Mouse (Mus musculus): Measurements from ENCODE around the gene Nr1d1. TPM values are rescaled to one million over a fixed set of nuclear protein-coding genes. Genes with fewer than 3 reads are reported as not detected.

The Nr1d1 gene
- polyA plus RNA-seq, 1 experiment from 2014 or later = 7.5 TPM

DNA sequence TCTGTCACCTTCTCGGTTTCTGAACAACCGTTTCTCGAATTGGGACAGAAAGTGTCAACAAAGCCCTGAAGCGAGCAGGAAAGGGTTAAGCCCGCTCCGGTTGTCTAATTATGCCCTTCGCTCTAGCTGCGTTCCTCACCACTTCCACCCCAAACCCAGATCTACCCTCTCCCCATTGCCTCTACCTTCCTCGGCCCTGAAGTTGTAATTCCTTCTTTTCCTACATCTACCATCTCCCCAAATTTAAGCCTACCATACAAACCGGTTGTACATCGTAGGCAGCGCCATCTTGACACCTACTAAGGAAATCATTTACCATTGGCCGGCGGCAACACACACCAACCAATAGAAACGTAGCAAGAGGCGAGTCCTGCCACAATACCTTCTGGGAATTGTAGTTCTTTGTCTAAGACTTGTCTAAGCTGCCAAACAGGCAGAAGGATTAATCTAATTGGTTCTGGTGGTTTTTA, 46.0 kb downstream of the Nr1d1 start, which contains the start of gene Med24:
Gene Med24, minus strand, starts transcription at position 317 of the 470 bp plus-strand sequence.
- Histone ChIP-seq H3K4me2 (peak within 1 kb of the TSS; percentile 69), H3K9me3 (replicated peaks) (no peaks in the 10 kb centered on the region), H3K27ac (peak within 1 kb of the TSS; percentile 67), H3K9ac (peak within 1 kb of the TSS; percentile 54), H3K27me3 (no peaks in the 10 kb centered on the region), H3K36me3 (peaks cover 4% of the 10 kb centered on the region; the same call in 1 of the 2 replicates), H3K4me3 (peak within 1 kb of the TSS; percentile 76), H3K4me1 (replicated peaks) (peaks cover 17% of the 10 kb centered on the region)
- peak; percentile 90 for ATAC-seq (replicated peaks; ENCODE audit: insufficient number of reproducible peaks, insufficient read depth, low FRiP score, low read depth)
- under 1% methylated on average over 16 of the region's 16 CpGs for WGBS

DNA sequence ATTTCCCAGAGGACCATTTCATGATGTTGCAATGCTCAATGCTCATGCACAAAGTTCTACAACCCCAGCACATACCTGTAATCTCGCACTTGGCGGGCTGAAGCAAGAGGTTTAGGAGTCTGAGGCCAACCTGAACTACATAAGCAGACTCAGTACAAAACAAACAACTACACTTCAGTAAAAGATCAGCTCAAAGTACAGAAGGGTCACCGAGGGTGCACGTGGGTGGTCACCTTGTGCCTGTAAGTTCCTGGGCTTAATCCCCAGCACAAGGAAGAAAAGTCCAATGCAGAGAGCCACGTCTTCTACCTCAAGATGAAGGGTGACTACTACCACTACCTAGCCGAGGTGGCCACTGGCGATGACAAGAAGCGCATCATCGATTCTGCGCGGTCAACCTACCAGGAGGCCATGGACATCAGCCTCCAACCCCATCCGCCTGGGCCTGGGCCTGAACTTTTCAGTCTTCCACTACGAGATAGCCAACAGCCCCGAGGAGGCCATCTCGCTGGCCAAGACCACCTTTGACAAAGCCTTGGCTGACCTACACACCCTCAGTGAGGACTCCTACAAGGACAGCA, 49.1 kb downstream of the Nr1d1 start:
- Histone ChIP-seq H3K27me3 (no peaks in the 10 kb centered on the region), H3K4me2 (no peak overlapping the region), H3K9me3 (replicated peaks) (no peaks in the 10 kb centered on the region), H3K4me3 (no peak overlapping the region), H3K27ac (no peak overlapping the region), H3K4me1 (replicated peaks) (peaks cover 35% of the 10 kb centered on the region), H3K36me3 (peaks cover 4% of the 10 kb centered on the region; the same call in 1 of the 2 replicates), H3K9ac (no peak overlapping the region)
- no peak for ATAC-seq (replicated peaks; ENCODE audit: insufficient number of reproducible peaks, insufficient read depth, low FRiP score, low read depth)
- 92% methylated on average over 15 of the region's 15 CpGs for WGBS

DNA sequence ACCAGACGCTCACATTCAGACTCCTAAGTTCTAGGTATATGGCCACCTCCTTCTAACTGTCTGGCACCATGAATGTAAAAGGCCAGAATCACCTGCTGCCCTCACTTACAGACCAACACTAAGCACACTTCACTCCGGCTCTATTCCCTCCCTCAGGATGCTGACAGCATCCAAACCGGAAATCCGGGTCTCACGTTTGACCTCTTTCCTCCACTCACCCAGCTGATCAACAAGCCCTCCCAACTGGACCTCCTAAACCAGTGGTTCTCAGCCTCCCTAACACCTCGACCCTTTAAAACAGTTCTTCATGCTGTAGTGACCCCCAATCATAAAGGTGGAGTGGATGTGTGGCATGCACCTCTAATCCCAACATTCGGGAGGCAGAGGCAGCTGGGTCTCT, 52.0 kb downstream of the Nr1d1 start:
- Histone ChIP-seq H3K4me1 (replicated peaks) (peaks cover 32% of the 10 kb centered on the region), H3K9ac (no peak overlapping the region), H3K27ac (no peak overlapping the region), H3K36me3 (peaks cover 7% of the 10 kb centered on the region; the same call in 1 of the 2 replicates), H3K4me3 (no peak overlapping the region), H3K27me3 (no peaks in the 10 kb centered on the region), H3K9me3 (replicated peaks) (no peaks in the 10 kb centered on the region), H3K4me2 (no peak overlapping the region)
- 70% methylated on average over 7 of the region's 7 CpGs for WGBS
- no peak for ATAC-seq (replicated peaks; ENCODE audit: insufficient number of reproducible peaks, insufficient read depth, low FRiP score, low read depth)

DNA sequence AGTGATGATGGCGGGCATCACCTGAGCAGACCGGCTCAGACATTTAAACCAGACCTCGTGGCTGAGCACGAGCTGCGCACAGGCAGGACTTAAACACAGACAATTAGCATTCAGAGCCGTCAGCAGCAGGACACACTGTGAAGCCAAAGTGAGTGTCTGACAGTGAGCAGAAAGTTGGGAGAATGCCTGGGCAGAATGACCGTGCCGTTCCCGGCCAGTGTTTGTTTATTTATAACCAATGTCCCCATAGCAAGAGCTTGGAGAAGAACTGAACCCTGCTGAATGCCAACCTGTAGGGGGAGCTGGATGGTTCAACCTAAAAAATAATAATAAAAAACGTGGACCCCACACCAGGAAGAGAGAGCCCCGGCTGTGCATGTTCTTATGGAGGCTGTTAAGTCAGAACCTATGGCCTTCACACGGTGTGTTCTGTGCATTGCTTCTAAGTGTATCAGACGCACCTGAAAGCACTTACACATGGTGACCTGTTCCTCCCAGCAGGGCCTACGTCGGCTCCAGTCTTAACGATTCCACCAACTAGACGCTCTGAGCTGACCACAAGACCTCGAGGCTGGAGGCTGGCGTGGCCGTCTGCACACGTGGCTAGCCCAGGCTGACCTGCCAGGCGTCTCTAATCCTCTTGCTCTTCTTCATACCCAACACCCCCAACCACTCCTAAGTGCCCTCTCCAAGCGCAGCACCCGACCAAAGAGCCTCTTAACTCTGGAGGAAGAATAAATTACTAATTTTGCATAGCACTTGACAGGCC, 53.5 kb downstream of the Nr1d1 start:
- 42% methylated on average over 24 of the region's 24 CpGs for WGBS
- H3K9ac ChIP-seq = no peak overlapping the region
- peaks cover 14% of the 10 kb centered on the region for H3K36me3 ChIP-seq
- H3K9me3 ChIP-seq (replicated peaks) = no peaks in the 10 kb centered on the region
- no peak overlapping the region for H3K4me3 ChIP-seq
- H3K27me3 ChIP-seq = no peaks in the 10 kb centered on the region
- no peak overlapping the region for H3K4me2 ChIP-seq
- peaks cover 37% of the 10 kb centered on the region for H3K4me1 ChIP-seq (replicated peaks)
- peak overlapping the region; percentile 76 for H3K27ac ChIP-seq
- ATAC-seq (replicated peaks; ENCODE audit: insufficient number of reproducible peaks, insufficient read depth, low FRiP score, low read depth) = peak; percentile 86

DNA sequence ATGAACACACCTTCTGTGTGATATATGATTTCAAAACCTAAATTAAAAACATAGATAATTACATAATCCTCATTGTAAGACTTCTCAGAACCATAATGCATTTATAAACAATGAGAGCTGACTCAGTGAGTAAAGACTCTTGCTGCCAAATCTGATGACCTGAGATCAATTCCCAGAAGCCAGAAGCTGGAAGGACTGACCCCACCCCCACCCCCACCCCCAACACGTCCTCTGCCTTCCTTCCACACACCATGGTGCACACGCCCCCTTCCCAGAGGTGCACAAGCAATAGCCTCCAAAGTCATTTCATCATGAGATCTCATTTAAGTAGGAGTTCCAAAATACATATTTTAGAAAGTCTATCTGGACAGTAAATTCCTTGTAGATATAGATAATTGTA, 54.4 kb downstream of the Nr1d1 start:
- ATAC-seq (replicated peaks; ENCODE audit: insufficient number of reproducible peaks, insufficient read depth, low FRiP score, low read depth) = no peak
- Histone ChIP-seq H3K9me3 (replicated peaks) (no peaks in the 10 kb centered on the region), H3K36me3 (peaks cover 20% of the 10 kb centered on the region), H3K4me2 (no peak overlapping the region), H3K4me1 (replicated peaks) (peaks cover 37% of the 10 kb centered on the region), H3K27ac (peak overlapping the region; percentile 76), H3K9ac (no peak overlapping the region), H3K4me3 (no peak overlapping the region), H3K27me3 (no peaks in the 10 kb centered on the region)
- WGBS = 74% methylated on average over 2 of the region's 2 CpGs

Other genes starting within 250 kb of the Nr1d1 start
- gene Ikzf3, start 229.3 kb downstream of the Nr1d1 start, polyA plus RNA-seq (2015; fragmentation: Nextera tagmentation; extraction: Ambion mirVana) = 0.05 and 0.70 TPM in 2 replicates
- gene Zpbp2, start 224.2 kb downstream of the Nr1d1 start, polyA plus RNA-seq (2015; fragmentation: Nextera tagmentation; extraction: Ambion mirVana) = 0.11 and 0.43 TPM in 2 replicates
- 55.6 and 68.0 TPM in 2 replicates for gene Ormdl3, start 188.0 kb downstream of the Nr1d1 start, polyA plus RNA-seq (2015; fragmentation: Nextera tagmentation; extraction: Ambion mirVana)
- gene Lrrc3c, start 177.0 kb downstream of the Nr1d1 start, polyA plus RNA-seq (2015; fragmentation: Nextera tagmentation; extraction: Ambion mirVana) = not detected in 2 replicates
- gene Gm12355, start 149.7 kb downstream of the Nr1d1 start, polyA plus RNA-seq (2015; fragmentation: Nextera tagmentation; extraction: Ambion mirVana) = 0.14 and 0.96 TPM in 2 replicates
- gene Gsdma3, start 149.0 kb downstream of the Nr1d1 start, polyA plus RNA-seq (2015; fragmentation: Nextera tagmentation; extraction: Ambion mirVana) = not detected in 2 replicates
- gene Gsdma2, start 128.6 kb downstream of the Nr1d1 start, polyA plus RNA-seq (2015; fragmentation: Nextera tagmentation; extraction: Ambion mirVana) = not detected in 2 replicates
- gene Gsdma, start 111.0 kb downstream of the Nr1d1 start, polyA plus RNA-seq (2015; fragmentation: Nextera tagmentation; extraction: Ambion mirVana) = not detected in 2 replicates
- 141 and 177 TPM in 2 replicates for gene Psmd3, start 92.8 kb downstream of the Nr1d1 start, polyA plus RNA-seq (2015; fragmentation: Nextera tagmentation; extraction: Ambion mirVana)
- not detected in 2 replicates for gene Csf3, start 74.1 kb downstream of the Nr1d1 start, polyA plus RNA-seq (2015; fragmentation: Nextera tagmentation; extraction: Ambion mirVana)
- 33.5 and 43.0 TPM in 2 replicates for gene Med24, start 45.9 kb downstream of the Nr1d1 start, polyA plus RNA-seq (2015; fragmentation: Nextera tagmentation; extraction: Ambion mirVana)
- 34.8 and 39.5 TPM in 2 replicates for gene Thra, start 34.7 kb downstream of the Nr1d1 start, polyA plus RNA-seq (2015; fragmentation: Nextera tagmentation; extraction: Ambion mirVana)
- 15.5 and 17.2 TPM in 2 replicates for gene Msl1, start 20.2 kb upstream of the Nr1d1 start, polyA plus RNA-seq (2015; fragmentation: Nextera tagmentation; extraction: Ambion mirVana)
- 21.3 and 27.6 TPM in 2 replicates for gene Casc3, start 29.6 kb upstream of the Nr1d1 start, polyA plus RNA-seq (2015; fragmentation: Nextera tagmentation; extraction: Ambion mirVana)
- 0.71 and 1.5 TPM in 2 replicates for gene Rapgefl1, start 61.5 kb upstream of the Nr1d1 start, polyA plus RNA-seq (2015; fragmentation: Nextera tagmentation; extraction: Ambion mirVana)
- 2.2 and 2.8 TPM in 2 replicates for gene Wipf2, start 88.3 kb upstream of the Nr1d1 start, polyA plus RNA-seq (2015; fragmentation: Nextera tagmentation; extraction: Ambion mirVana)
- gene Cdc6, start 132.5 kb upstream of the Nr1d1 start, polyA plus RNA-seq (2015; fragmentation: Nextera tagmentation; extraction: Ambion mirVana) = 14.2 and 20.4 TPM in 2 replicates
- gene Rara, start 152.5 kb upstream of the Nr1d1 start, polyA plus RNA-seq (2015; fragmentation: Nextera tagmentation; extraction: Ambion mirVana) = 26.2 and 31.0 TPM in 2 replicates
- gene Gjd3, start 207.7 kb upstream of the Nr1d1 start, polyA plus RNA-seq (2015; fragmentation: Nextera tagmentation; extraction: Ambion mirVana) = 3.6 and 4.4 TPM in 2 replicates
- gene Top2a, start 248.9 kb upstream of the Nr1d1 start, polyA plus RNA-seq (2015; fragmentation: Nextera tagmentation; extraction: Ambion mirVana) = 149 and 159 TPM in 2 replicates

Measured in heart, embryonic 15.5 days (tissue).